Mouse (Mus musculus) MEL (cell line): ENCODE results near the gene Bmpr2.

Experiments
- CTCF ChIP-seq, 3 experiments: IDR thresholded peaks in 2 of 3; conservative IDR thresholded peaks in 1 of 3; 2 replicates each; pipeline ENCODE4 v1.5.1; 2011 to 2012; ENCODE audit warnings: low read length in 3 of 3, low read depth in 2 of 3, mild to moderate bottlenecking in 2 of 3, improper control_type of control experiment in 1 of 3, inconsistent platforms in 1 of 3, mixed read lengths in 1 of 3, moderate library complexity in 1 of 3; ENCODE audit not compliant: control insufficient read depth in 1 of 3, insufficient read depth in 1 of 3, poor library complexity in 1 of 3, severe bottlenecking in 1 of 3
- ETS1 ChIP-seq: IDR thresholded peaks from 2 replicates; pipeline ENCODE4 v1.6.1; 2012; ENCODE audit warnings: low read depth, mild to moderate bottlenecking, inconsistent platforms, low read length, improper control_type of control experiment, moderate library complexity
- JUND ChIP-seq: IDR thresholded peaks from 2 replicates; pipeline ENCODE4 v1.6.1; 2011; ENCODE audit warnings: low read depth, mild to moderate bottlenecking, improper control_type of control experiment, low read length
- MAX ChIP-seq: IDR thresholded peaks from 2 replicates; pipeline ENCODE4 v1.6.1; 2011; ENCODE audit warnings: low read length, improper control_type of control experiment
- POLR2AphosphoS2 ChIP-seq: IDR thresholded peaks from 2 replicates; pipeline ENCODE4 v1.6.1; 2011; ENCODE audit warnings: low read length, improper control_type of control experiment
- SMC3 ChIP-seq: IDR thresholded peaks from 2 replicates; pipeline ENCODE4 v1.6.1; 2011; ENCODE audit warnings: low read depth, low read length, improper control_type of control experiment
- TAL1 ChIP-seq: IDR thresholded peaks from 2 replicates; pipeline ENCODE4 v1.6.1; 2012; ENCODE audit warnings: mild to moderate bottlenecking, inconsistent platforms, low read length, moderate library complexity, mixed read lengths
- TCF12 ChIP-seq: IDR thresholded peaks from 2 replicates; pipeline ENCODE4 v1.6.1; 2014; ENCODE audit warnings: low read depth, mild to moderate bottlenecking, inconsistent platforms, low read length, improper control_type of control experiment, moderate library complexity
- USF2 ChIP-seq, 2 experiments: IDR thresholded peaks; 2 replicates each; pipeline ENCODE4 v1.6.1; 2011 to 2012; ENCODE audit warnings: improper control_type of control experiment in 2 of 2, low read length in 2 of 2, borderline replicate concordance in 1 of 2, inconsistent platforms in 1 of 2, low read depth in 1 of 2, mild to moderate bottlenecking in 1 of 2; ENCODE audit not compliant: insufficient read depth in 1 of 2
- ZKSCAN1 ChIP-seq: IDR thresholded peaks from 2 replicates; pipeline ENCODE4 v1.6.1; 2012; ENCODE audit warnings: low read depth, mild to moderate bottlenecking, inconsistent platforms, low read length, improper control_type of control experiment, moderate library complexity
- ZNF384 ChIP-seq: IDR thresholded peaks from 2 replicates; pipeline ENCODE4 v1.6.1; 2012; ENCODE audit warnings: low read depth, mild to moderate bottlenecking, inconsistent platforms, low read length, improper control_type of control experiment

- TF ChIP-seq CTCF (IDR thresholded peaks at IDR 0.05 in 2 of 3, conservative IDR thresholded peaks at IDR 0.05 in 1 of 3; ENCODE audit: control insufficient read depth in 1 of 3, insufficient read depth in 1 of 3, low read depth in 2 of 3, low read length in 3 of 3, poor library complexity in 1 of 3, severe bottlenecking in 1 of 3): no peak
- TF ChIP-seq JUND: no peak
- TF ChIP-seq USF2 (IDR thresholded peaks at IDR 0.05; ENCODE audit: borderline replicate concordance in 1 of 2, insufficient read depth in 1 of 2, low read depth in 1 of 2, low read length in 2 of 2): no peak
- no peak for TF ChIP-seq MAX
- TF ChIP-seq ETS1: no peak
- no peak for TF ChIP-seq SMC3
- TF ChIP-seq TCF12: no peak
- TF ChIP-seq ZKSCAN1: no peak
- no peak for TF ChIP-seq TAL1
- TF ChIP-seq ZNF384: no peak
- TF ChIP-seq POLR2AphosphoS2: no peak
These were observed 124.8 kb downstream of the Bmpr2 start for GRCm38 (mm10) chr1:59888018-59888417.
